In the genomic region with DNA sequence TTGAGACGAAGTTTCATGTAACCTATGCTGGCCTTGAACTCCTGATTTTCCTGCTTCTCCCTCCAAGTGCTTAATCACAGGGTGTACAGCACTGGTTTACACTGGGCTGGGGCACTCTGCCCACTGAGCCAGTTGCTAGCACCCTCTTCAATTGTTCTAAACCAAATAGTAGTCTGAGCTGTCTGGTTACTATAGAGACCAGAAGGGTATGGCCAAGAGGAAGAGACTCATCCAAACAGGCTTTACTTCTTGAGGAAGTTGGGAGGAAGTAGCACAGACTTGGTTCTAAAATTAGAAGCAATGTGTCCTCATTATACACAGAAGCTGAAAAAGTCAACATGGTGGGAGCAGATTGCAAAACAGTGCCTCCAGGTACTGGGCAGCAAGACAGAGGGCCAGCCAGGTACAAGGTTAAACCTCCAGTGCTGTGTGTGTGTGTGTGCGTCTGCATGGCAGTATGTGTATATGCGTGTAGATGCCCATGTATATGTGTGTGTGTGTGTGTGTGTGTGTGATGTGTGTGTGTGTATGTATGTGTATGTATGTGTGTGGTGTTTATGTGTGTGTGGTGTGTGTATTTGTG, we compare ENCODE assay signal across 20 mouse cellular contexts. TPM values are rescaled to one million over a fixed set of nuclear protein-coding genes. Genes with fewer than 3 reads are reported as not detected.
DNase-seq lines count a peak whose midpoint lies in the region; ATAC-seq and TF ChIP-seq lines count a peak whose summit lies in the region.
"Had no signal": no experiment of that assay in that cellular context is flagged by ENCODE, and none has a peak within 500 bp of the region (broad histone marks: within the 10 kb centered on the region; RNA-seq: fewer than 3 reads in every experiment).

No protein-coding gene starts in this region.

- no peaks in the 10 kb centered on the region for H3K27me3 ChIP-seq in liver, adult 2 months (ENCODE audit: control insufficient read depth, insufficient read depth, low read length)
- H3K27me3 ChIP-seq in liver, embryonic 11.5 days (replicated peaks; ENCODE audit: control insufficient read depth, insufficient read depth, low read length), result no peaks in the 10 kb centered on the region
- H3K27me3 ChIP-seq in liver, embryonic 16.5 days (ENCODE audit: control insufficient read depth, insufficient read depth, low read depth, low read length), result no peaks in the 10 kb centered on the region
- no peaks in the 10 kb centered on the region for H3K27me3 ChIP-seq in stomach, postnatal 0 days (ENCODE audit: control insufficient read depth, insufficient read depth, low read length)
- H3K27me3 ChIP-seq in forebrain, embryonic 16.5 days (replicated peaks; ENCODE audit: control insufficient read depth, insufficient read depth, low read length), result no peaks in the 10 kb centered on the region
- H3K27me3 ChIP-seq: embryonic facial prominence, embryonic 12.5 days; lung, embryonic 15.5 days; neural tube, embryonic 12.5 days had no signal

- H3K27ac ChIP-seq in liver, adult 2 months (replicated peaks; ENCODE audit: insufficient read depth, low read depth, low read length), result peak overlapping the region; percentile 56
- no peak overlapping the region for H3K27ac ChIP-seq in liver, embryonic 11.5 days (ENCODE audit: low read depth, low read length)
- 0 out of 2 replicates have a peak overlapping the region, but pooled peaks have one; percentile 25 for H3K27ac ChIP-seq in liver, embryonic 16.5 days (ENCODE audit: low read length)
- no peak overlapping the region for H3K27ac ChIP-seq in stomach, postnatal 0 days (replicated peaks)
- no peak overlapping the region for H3K27ac ChIP-seq in forebrain, embryonic 16.5 days (ENCODE audit: low read length)
- H3K27ac ChIP-seq: embryonic facial prominence, embryonic 12.5 days; heart, embryonic 10.5 days; limb, embryonic 10.5 days; lung, embryonic 15.5 days; neural tube, embryonic 12.5 days had no signal

- WGBS in liver, adult 2 months, result 27% methylated on average over 3 of the region's 3 CpGs
- WGBS in liver, embryonic 11.5 days, result 80% methylated on average over 3 of the region's 3 CpGs
- 67% methylated on average over 3 of the region's 3 CpGs for WGBS in liver, embryonic 16.5 days (ENCODE audit: insufficient replicate concordance)
- 88% methylated on average over 3 of the region's 3 CpGs for WGBS in stomach, postnatal 0 days
- WGBS in forebrain, embryonic 16.5 days, result 95% methylated on average over 3 of the region's 3 CpGs

- no peak overlapping the region for H3K4me2 ChIP-seq in liver, embryonic 11.5 days
- H3K4me2 ChIP-seq in liver, embryonic 16.5 days (ENCODE audit: low read depth, low read length), result no peak overlapping the region
- no peak overlapping the region for H3K4me2 ChIP-seq in stomach, postnatal 0 days (replicated peaks; ENCODE audit: low read depth)
- H3K4me2 ChIP-seq in forebrain, embryonic 16.5 days (ENCODE audit: low read length), result no peak overlapping the region
- H3K4me2 ChIP-seq: embryonic facial prominence, embryonic 12.5 days; lung, embryonic 15.5 days; neural tube, embryonic 12.5 days had no signal

- ATAC-seq in liver, embryonic 11.5 days (replicated peaks; ENCODE audit: low FRiP score), result no peak
- peak; percentile 50 for ATAC-seq in common myeloid progenitor, adult 5-6 weeks (replicated peaks; ENCODE audit: low read depth, poor library complexity, severe bottlenecking)
- peak; percentile 75 for ATAC-seq in liver, embryonic 16.5 days (ENCODE audit: low read depth)
- ATAC-seq in stomach, postnatal 0 days (ENCODE audit: low FRiP score, low TSS enrichment), result peak; percentile 52
- no peak for ATAC-seq in forebrain, embryonic 16.5 days
- ATAC-seq in erythroblast, adult 5-6 weeks (replicated peaks; ENCODE audit: low FRiP score, poor library complexity, severe bottlenecking), result no peak
- ATAC-seq: forebrain, embryonic 14.5 days had no signal

- H3K4me3 ChIP-seq in liver, adult 2 months (ENCODE audit: insufficient read depth, low read depth, low read length), result no peak overlapping the region
- H3K4me3 ChIP-seq in liver, embryonic 11.5 days (ENCODE audit: low read depth, low read length), result no peak overlapping the region
- H3K4me3 ChIP-seq in liver, embryonic 16.5 days (ENCODE audit: low read depth, low read length), result no peak overlapping the region
- no peak overlapping the region for H3K4me3 ChIP-seq in stomach, postnatal 0 days (ENCODE audit: low read depth, low read length)
- H3K4me3 ChIP-seq in forebrain, embryonic 16.5 days (replicated peaks; ENCODE audit: low read length), result no peak overlapping the region
- H3K4me3 ChIP-seq: embryonic facial prominence, embryonic 12.5 days; heart, embryonic 10.5 days; limb, embryonic 10.5 days; lung, embryonic 15.5 days; neural tube, embryonic 12.5 days had no signal

- H3K9me3 ChIP-seq in liver, embryonic 11.5 days (ENCODE audit: control insufficient read depth, low read length), result no peaks in the 10 kb centered on the region
- no peaks in the 10 kb centered on the region for H3K9me3 ChIP-seq in liver, embryonic 16.5 days (replicated peaks; ENCODE audit: control insufficient read depth, low read length)
- H3K9me3 ChIP-seq in stomach, postnatal 0 days (ENCODE audit: control insufficient read depth, low read length), result no peaks in the 10 kb centered on the region
- no peaks in the 10 kb centered on the region for H3K9me3 ChIP-seq in forebrain, embryonic 16.5 days (ENCODE audit: control insufficient read depth, low read length)
- H3K9me3 ChIP-seq: embryonic facial prominence, embryonic 12.5 days; heart, embryonic 10.5 days; limb, embryonic 10.5 days; lung, embryonic 15.5 days; neural tube, embryonic 12.5 days had no signal

- peak; percentile 95 for DNase-seq in liver, adult 2 months (ENCODE audit: extremely low read depth, low read depth, low spot score)
- DNase-seq in liver, embryonic 11.5 days (ENCODE audit: low spot score), result no peak
- no peak for DNase-seq in stomach, postnatal 0 days (ENCODE audit: low spot score)
- DNase-seq: adrenal gland, postnatal 36 days; B cell, adult 2 months; cerebellum, adult 8-10 months; gastrocnemius, postnatal 25 days; kidney, adult 8-10 months; kidney, postnatal 25 days; thymus, postnatal 36 days had no signal

- no peak for TF ChIP-seq POLR2A in liver, adult 2 months (IDR thresholded peaks at IDR 0.05; ENCODE audit: extremely low read depth, insufficient read depth, low read length)

- 0 out of 2 replicates have a peak, but pooled peaks cover 3% of the 10 kb centered on the region for H3K79me2 ChIP-seq in liver, adult 2 months (ENCODE audit: control insufficient read depth, insufficient read depth, low read length)

- no peak overlapping the region for H3K9ac ChIP-seq in liver, adult 2 months (ENCODE audit: low read depth, low read length)
- no peak overlapping the region for H3K9ac ChIP-seq in liver, embryonic 11.5 days (ENCODE audit: low read depth, low read length)
- no peak overlapping the region for H3K9ac ChIP-seq in liver, embryonic 16.5 days (ENCODE audit: low read depth, low read length)
- no peak overlapping the region for H3K9ac ChIP-seq in stomach, postnatal 0 days (ENCODE audit: low read length)
- H3K9ac ChIP-seq in forebrain, embryonic 16.5 days (replicated peaks; ENCODE audit: low read depth, low read length), result no peak overlapping the region
- H3K9ac ChIP-seq: embryonic facial prominence, embryonic 12.5 days; lung, embryonic 15.5 days; neural tube, embryonic 12.5 days had no signal

- no peak for TF ChIP-seq CTCF in liver, adult 2 months (IDR thresholded peaks at IDR 0.05; ENCODE audit: low read depth, low read length)
- TF ChIP-seq CTCF in stomach, postnatal 0 days (IDR thresholded peaks at IDR 0.05; ENCODE audit: low read depth), result no peak

- H3K4me1 ChIP-seq in liver, adult 2 months (ENCODE audit: control insufficient read depth, insufficient read depth, low read length), result peaks cover 24% of the 10 kb centered on the region
- no peaks in the 10 kb centered on the region for H3K4me1 ChIP-seq in liver, embryonic 11.5 days (replicated peaks; ENCODE audit: control insufficient read depth, insufficient read depth, low read length)
- H3K4me1 ChIP-seq in liver, embryonic 16.5 days (ENCODE audit: control insufficient read depth, low read depth, low read length), result peaks cover 2% of the 10 kb centered on the region
- no peaks in the 10 kb centered on the region for H3K4me1 ChIP-seq in stomach, postnatal 0 days (replicated peaks; ENCODE audit: control insufficient read depth, insufficient read depth)
- H3K4me1 ChIP-seq in forebrain, embryonic 16.5 days (replicated peaks; ENCODE audit: control insufficient read depth, insufficient read depth, low read length), result no peaks in the 10 kb centered on the region
- H3K4me1 ChIP-seq: embryonic facial prominence, embryonic 12.5 days; heart, embryonic 10.5 days; limb, embryonic 10.5 days; neural tube, embryonic 12.5 days had no signal

- peaks cover 15% of the 10 kb centered on the region; the same call in 1 of the 2 replicates for H3K36me3 ChIP-seq in liver, adult 2 months (ENCODE audit: control insufficient read depth, insufficient read depth, low read length)
- peaks cover 29% of the 10 kb centered on the region for H3K36me3 ChIP-seq in liver, embryonic 11.5 days (ENCODE audit: control insufficient read depth, insufficient read depth, low read length)
- H3K36me3 ChIP-seq in liver, embryonic 16.5 days (ENCODE audit: control insufficient read depth, insufficient read depth), result peaks cover 33% of the 10 kb centered on the region
- H3K36me3 ChIP-seq in stomach, postnatal 0 days (ENCODE audit: control insufficient read depth, insufficient read depth, low read length), result peaks cover 20% of the 10 kb centered on the region; the same call in 1 of the 2 replicates
- peaks cover 22% of the 10 kb centered on the region for H3K36me3 ChIP-seq in forebrain, embryonic 16.5 days (ENCODE audit: control insufficient read depth, insufficient read depth)

- no peak for TF ChIP-seq EP300 in stomach, postnatal 0 days (optimal IDR thresholded peaks at IDR 0.05)

RNA-seq across cellular contexts. Expression of a gene that starts 11.3 kb away (rescaled TPM):
- total RNA-seq in liver, adult 2 months (2014; rRNA removed), result 19.8 and 26.6 TPM in 2 replicates
- 28.9 and 34.3 TPM in 2 replicates for polyA plus RNA-seq in liver, adult 2 months (2012; rRNA removed)
- 43.3 and 49.0 TPM in 2 replicates for polyA plus RNA-seq in liver, embryonic 11.5 days (2014; fragmentation: Nextera tagmentation; extraction: Ambion mirVana)
- total RNA-seq in common myeloid progenitor, adult 5-6 weeks (2017), result 42.8 and 55.1 TPM in 2 replicates
- polyA plus RNA-seq in liver, embryonic 16.5 days (2015; fragmentation: Nextera tagmentation; extraction: Ambion mirVana), result 21.8 and 24.0 TPM in 2 replicates
- polyA plus RNA-seq in stomach, postnatal 0 days (2015; fragmentation: Nextera tagmentation; extraction: Ambion mirVana), result 33.2 and 34.4 TPM in 2 replicates
- 22.3 and 23.0 TPM in 2 replicates for polyA plus RNA-seq in forebrain, embryonic 16.5 days (2015; fragmentation: Nextera tagmentation; extraction: Ambion mirVana)
- 11.1 and 21.5 TPM in 2 replicates for total RNA-seq in erythroblast, adult 5-6 weeks (2015; ENCODE audit: low replicate concordance)
- total RNA-seq in erythroblast, adult 5-6 weeks (2017; ENCODE audit: low replicate concordance), result 16.0 and 24.9 TPM in 2 replicates

RNA-seq across cellular contexts. Expression of a gene that starts 33.9 kb away (rescaled TPM):
- 11.4 and 13.1 TPM in 2 replicates for total RNA-seq in liver, adult 2 months (2014; rRNA removed)
- 8.3 and 11.8 TPM in 2 replicates for polyA plus RNA-seq in liver, adult 2 months (2012; rRNA removed)
- 39.6 and 41.1 TPM in 2 replicates for polyA plus RNA-seq in liver, embryonic 11.5 days (2014; fragmentation: Nextera tagmentation; extraction: Ambion mirVana)
- total RNA-seq in common myeloid progenitor, adult 5-6 weeks (2017), result 32.4 and 34.3 TPM in 2 replicates
- 20.9 and 23.1 TPM in 2 replicates for polyA plus RNA-seq in liver, embryonic 16.5 days (2015; fragmentation: Nextera tagmentation; extraction: Ambion mirVana)
- 33.0 and 33.6 TPM in 2 replicates for polyA plus RNA-seq in stomach, postnatal 0 days (2015; fragmentation: Nextera tagmentation; extraction: Ambion mirVana)
- 44.7 and 47.0 TPM in 2 replicates for polyA plus RNA-seq in forebrain, embryonic 16.5 days (2015; fragmentation: Nextera tagmentation; extraction: Ambion mirVana)
- total RNA-seq in erythroblast, adult 5-6 weeks (2015; ENCODE audit: low replicate concordance), result 15.7 and 43.2 TPM in 2 replicates
- 40.7 and 47.1 TPM in 2 replicates for total RNA-seq in erythroblast, adult 5-6 weeks (2017; ENCODE audit: low replicate concordance)

RNA-seq across cellular contexts. Expression of a gene that starts 49.8 kb away (rescaled TPM):
- total RNA-seq in liver, adult 2 months (2014; rRNA removed), result 36.9 and 42.5 TPM in 2 replicates
- 25.9 and 29.4 TPM in 2 replicates for polyA plus RNA-seq in liver, adult 2 months (2012; rRNA removed)
- polyA plus RNA-seq in liver, embryonic 11.5 days (2014; fragmentation: Nextera tagmentation; extraction: Ambion mirVana), result 80.5 and 83.7 TPM in 2 replicates
- 107 and 134 TPM in 2 replicates for total RNA-seq in common myeloid progenitor, adult 5-6 weeks (2017)
- polyA plus RNA-seq in liver, embryonic 16.5 days (2015; fragmentation: Nextera tagmentation; extraction: Ambion mirVana), result 45.6 and 50.8 TPM in 2 replicates
- 72.0 and 76.2 TPM in 2 replicates for polyA plus RNA-seq in stomach, postnatal 0 days (2015; fragmentation: Nextera tagmentation; extraction: Ambion mirVana)
- polyA plus RNA-seq in forebrain, embryonic 16.5 days (2015; fragmentation: Nextera tagmentation; extraction: Ambion mirVana), result 60.3 TPM in 2 replicates
- total RNA-seq in erythroblast, adult 5-6 weeks (2015; ENCODE audit: low replicate concordance), result 16.7 and 22.1 TPM in 2 replicates
- total RNA-seq in erythroblast, adult 5-6 weeks (2017; ENCODE audit: low replicate concordance), result 46.2 and 73.7 TPM in 2 replicates

RNA-seq across cellular contexts. Expression of a gene that starts 49.9 kb away (rescaled TPM):
- total RNA-seq in liver, adult 2 months (2014; rRNA removed), result 12.8 and 13.3 TPM in 2 replicates
- polyA plus RNA-seq in liver, adult 2 months (2012; rRNA removed), result 6.8 and 8.0 TPM in 2 replicates
- 28.5 and 32.2 TPM in 2 replicates for polyA plus RNA-seq in liver, embryonic 11.5 days (2014; fragmentation: Nextera tagmentation; extraction: Ambion mirVana)
- total RNA-seq in common myeloid progenitor, adult 5-6 weeks (2017), result 35.8 and 43.0 TPM in 2 replicates
- 9.5 and 10.3 TPM in 2 replicates for polyA plus RNA-seq in liver, embryonic 16.5 days (2015; fragmentation: Nextera tagmentation; extraction: Ambion mirVana)
- 12.6 and 13.8 TPM in 2 replicates for polyA plus RNA-seq in stomach, postnatal 0 days (2015; fragmentation: Nextera tagmentation; extraction: Ambion mirVana)
- 25.4 and 29.6 TPM in 2 replicates for polyA plus RNA-seq in forebrain, embryonic 16.5 days (2015; fragmentation: Nextera tagmentation; extraction: Ambion mirVana)
- 2.9 and 5.6 TPM in 2 replicates for total RNA-seq in erythroblast, adult 5-6 weeks (2015; ENCODE audit: low replicate concordance)
- 9.2 and 9.8 TPM in 2 replicates for total RNA-seq in erythroblast, adult 5-6 weeks (2017; ENCODE audit: low replicate concordance)

Comparison
In these comparisons a context has a peak if more than half of its experiments do, and no peak if none do; other contexts are left out.
1. H3K27ac ChIP-seq: peak in liver, adult 2 months (single experiment) and liver, embryonic 16.5 days (single experiment); none in liver, embryonic 11.5 days (single experiment), stomach, postnatal 0 days (single experiment) and forebrain, embryonic 16.5 days (single experiment).
2. ATAC-seq: peak in common myeloid progenitor, adult 5-6 weeks (single experiment), liver, embryonic 16.5 days (single experiment) and stomach, postnatal 0 days (single experiment); none in liver, embryonic 11.5 days (single experiment), forebrain, embryonic 16.5 days (single experiment) and erythroblast, adult 5-6 weeks (single experiment).